Mouse (Mus musculus): ENCODE measurements around the gene B3galt1. TPM values are rescaled to one million over a fixed set of nuclear protein-coding genes. Genes with fewer than 3 reads are reported as not detected.

Gene B3galt1
- polyA plus RNA-seq, 1 experiment from 2014 or later = 8.9 TPM

GRCm38 (mm10) chr2:68061341-68061740, 495.7 kb downstream of the B3galt1 start:
- Histone ChIP-seq H3K27ac (replicated peaks in 1 of 2; ENCODE audit: control insufficient read depth in 1 of 2, insufficient read depth in 1 of 2, low read depth in 2 of 2, low read length in 2 of 2) (no peak overlapping the region), H3K9ac (ENCODE audit: low read length) (no peak overlapping the region), H3K4me1 (ENCODE audit: control insufficient read depth in 2 of 2, insufficient read depth in 2 of 2, low read length in 2 of 2) (no peaks in the 10 kb centered on the region), H3K27me3 (ENCODE audit: control insufficient read depth, insufficient read depth, low read length) (no peaks in the 10 kb centered on the region), H3K4me2 (ENCODE audit: low read length) (no peak overlapping the region), H3K9me3 (ENCODE audit: control insufficient read depth, low read length) (no peaks in the 10 kb centered on the region), H3K36me3 (ENCODE audit: control insufficient read depth, insufficient read depth, low read length) (no peaks in the 10 kb centered on the region), H3K4me3 (ENCODE audit: control insufficient read depth in 1 of 2, insufficient read depth in 1 of 2, low read depth in 1 of 2, low read length in 2 of 2) (no peak overlapping the region)
- no peak for ATAC-seq (ENCODE audit: insufficient number of reproducible peaks, insufficient read depth, low FRiP score, low read depth)
- 75% methylated on average over 4 of the region's 4 CpGs for WGBS

GRCm38 (mm10) chr2:68079426-68080360, 514.0 kb downstream of the B3galt1 start:
- H3K9me3 ChIP-seq (ENCODE audit: control insufficient read depth, low read length) = no peaks in the 10 kb centered on the region
- no peak overlapping the region for H3K4me3 ChIP-seq (ENCODE audit: control insufficient read depth in 1 of 2, insufficient read depth in 1 of 2, low read depth in 1 of 2, low read length in 2 of 2)
- H3K36me3 ChIP-seq (ENCODE audit: control insufficient read depth, insufficient read depth, low read length) = no peaks in the 10 kb centered on the region
- no peaks in the 10 kb centered on the region for H3K4me1 ChIP-seq (ENCODE audit: control insufficient read depth in 2 of 2, insufficient read depth in 2 of 2, low read length in 2 of 2)
- ATAC-seq (ENCODE audit: insufficient number of reproducible peaks, insufficient read depth, low FRiP score, low read depth) = no peak
- H3K27me3 ChIP-seq (ENCODE audit: control insufficient read depth, insufficient read depth, low read length) = no peaks in the 10 kb centered on the region
- no peak overlapping the region for H3K27ac ChIP-seq (replicated peaks in 1 of 2; ENCODE audit: control insufficient read depth in 1 of 2, insufficient read depth in 1 of 2, low read depth in 2 of 2, low read length in 2 of 2)
- H3K9ac ChIP-seq (ENCODE audit: low read length) = no peak overlapping the region
- 91% methylated on average over 5 of the region's 5 CpGs for WGBS
- no peak overlapping the region for H3K4me2 ChIP-seq (ENCODE audit: low read length)

GRCm38 (mm10) chr2:68080872-68081280, 515.2 kb downstream of the B3galt1 start:
- Histone ChIP-seq H3K36me3 (ENCODE audit: control insufficient read depth, insufficient read depth, low read length) (no peaks in the 10 kb centered on the region), H3K27me3 (ENCODE audit: control insufficient read depth, insufficient read depth, low read length) (no peaks in the 10 kb centered on the region), H3K4me1 (ENCODE audit: control insufficient read depth in 2 of 2, insufficient read depth in 2 of 2, low read length in 2 of 2) (no peaks in the 10 kb centered on the region), H3K9ac (ENCODE audit: low read length) (no peak overlapping the region), H3K4me3 (ENCODE audit: control insufficient read depth in 1 of 2, insufficient read depth in 1 of 2, low read depth in 1 of 2, low read length in 2 of 2) (no peak overlapping the region), H3K27ac (replicated peaks in 1 of 2; ENCODE audit: control insufficient read depth in 1 of 2, insufficient read depth in 1 of 2, low read depth in 2 of 2, low read length in 2 of 2) (no peak overlapping the region), H3K9me3 (ENCODE audit: control insufficient read depth, low read length) (no peaks in the 10 kb centered on the region), H3K4me2 (ENCODE audit: low read length) (no peak overlapping the region)
- ATAC-seq (ENCODE audit: insufficient number of reproducible peaks, insufficient read depth, low FRiP score, low read depth) = no peak

- WGBS = 81% methylated on average over 1 of the region's 1 CpGs
- no peak overlapping the region for H3K4me2 ChIP-seq (ENCODE audit: low read length)
- no peaks in the 10 kb centered on the region for H3K4me1 ChIP-seq (ENCODE audit: control insufficient read depth in 2 of 2, insufficient read depth in 2 of 2, low read length in 2 of 2)
- no peaks in the 10 kb centered on the region for H3K36me3 ChIP-seq (ENCODE audit: control insufficient read depth, insufficient read depth, low read length)
- H3K9ac ChIP-seq (ENCODE audit: low read length) = no peak overlapping the region
- H3K27me3 ChIP-seq (ENCODE audit: control insufficient read depth, insufficient read depth, low read length) = no peaks in the 10 kb centered on the region
- ATAC-seq (ENCODE audit: insufficient number of reproducible peaks, insufficient read depth, low FRiP score, low read depth) = no peak
- H3K9me3 ChIP-seq (ENCODE audit: control insufficient read depth, low read length) = no peaks in the 10 kb centered on the region
- H3K4me3 ChIP-seq (ENCODE audit: control insufficient read depth in 1 of 2, insufficient read depth in 1 of 2, low read depth in 1 of 2, low read length in 2 of 2) = no peak overlapping the region
- H3K27ac ChIP-seq (replicated peaks in 1 of 2; ENCODE audit: control insufficient read depth in 1 of 2, insufficient read depth in 1 of 2, low read depth in 2 of 2, low read length in 2 of 2) = no peak overlapping the region
Observed at GRCm38 (mm10) chr2:68084483-68084882, 518.8 kb downstream of the B3galt1 start.

GRCm38 (mm10) chr2:68086101-68086500, 520.4 kb downstream of the B3galt1 start:
- Histone ChIP-seq H3K36me3 (ENCODE audit: control insufficient read depth, insufficient read depth, low read length) (no peaks in the 10 kb centered on the region), H3K4me3 (ENCODE audit: control insufficient read depth in 1 of 2, insufficient read depth in 1 of 2, low read depth in 1 of 2, low read length in 2 of 2) (no peak overlapping the region), H3K9me3 (ENCODE audit: control insufficient read depth, low read length) (no peaks in the 10 kb centered on the region), H3K9ac (ENCODE audit: low read length) (no peak overlapping the region), H3K4me2 (ENCODE audit: low read length) (no peak overlapping the region), H3K4me1 (ENCODE audit: control insufficient read depth in 2 of 2, insufficient read depth in 2 of 2, low read length in 2 of 2) (no peaks in the 10 kb centered on the region), H3K27ac (replicated peaks in 1 of 2; ENCODE audit: control insufficient read depth in 1 of 2, insufficient read depth in 1 of 2, low read depth in 2 of 2, low read length in 2 of 2) (no peak overlapping the region), H3K27me3 (ENCODE audit: control insufficient read depth, insufficient read depth, low read length) (no peaks in the 10 kb centered on the region)
- ATAC-seq (ENCODE audit: insufficient number of reproducible peaks, insufficient read depth, low FRiP score, low read depth) = no peak
- WGBS = 50% methylated on average over 4 of the region's 4 CpGs

GRCm38 (mm10) chr2:68091559-68091958, 525.9 kb downstream of the B3galt1 start:
- ATAC-seq (ENCODE audit: insufficient number of reproducible peaks, insufficient read depth, low FRiP score, low read depth) = no peak
- Histone ChIP-seq H3K36me3 (ENCODE audit: control insufficient read depth, insufficient read depth, low read length) (no peaks in the 10 kb centered on the region), H3K9ac (ENCODE audit: low read length) (no peak overlapping the region), H3K27me3 (ENCODE audit: control insufficient read depth, insufficient read depth, low read length) (no peaks in the 10 kb centered on the region), H3K4me2 (ENCODE audit: low read length) (no peak overlapping the region), H3K4me1 (ENCODE audit: control insufficient read depth in 2 of 2, insufficient read depth in 2 of 2, low read length in 2 of 2) (no peaks in the 10 kb centered on the region), H3K27ac (replicated peaks in 1 of 2; ENCODE audit: control insufficient read depth in 1 of 2, insufficient read depth in 1 of 2, low read depth in 2 of 2, low read length in 2 of 2) (no peak overlapping the region), H3K9me3 (ENCODE audit: control insufficient read depth, low read length) (no peaks in the 10 kb centered on the region), H3K4me3 (ENCODE audit: control insufficient read depth in 1 of 2, insufficient read depth in 1 of 2, low read depth in 1 of 2, low read length in 2 of 2) (no peak overlapping the region)
- WGBS = 83% methylated on average over 2 of the region's 2 CpGs

- Histone ChIP-seq H3K9me3 (ENCODE audit: control insufficient read depth, low read length) (0 out of 2 replicates have a peak, but pooled peaks cover 4% of the 10 kb centered on the region), H3K36me3 (ENCODE audit: control insufficient read depth, insufficient read depth, low read length) (no peaks in the 10 kb centered on the region), H3K4me1 (ENCODE audit: control insufficient read depth in 2 of 2, insufficient read depth in 2 of 2, low read length in 2 of 2) (peaks cover 0 to 3% of the 10 kb centered on the region in 2 experiments; a peak in 1 of 4 replicates), H3K4me2 (ENCODE audit: low read length) (no peak overlapping the region), H3K27me3 (ENCODE audit: control insufficient read depth, insufficient read depth, low read length) (no peaks in the 10 kb centered on the region), H3K27ac (replicated peaks in 1 of 2; ENCODE audit: control insufficient read depth in 1 of 2, insufficient read depth in 1 of 2, low read depth in 2 of 2, low read length in 2 of 2) (no peak overlapping the region), H3K4me3 (ENCODE audit: control insufficient read depth in 1 of 2, insufficient read depth in 1 of 2, low read depth in 1 of 2, low read length in 2 of 2) (no peak overlapping the region), H3K9ac (ENCODE audit: low read length) (no peak overlapping the region)
- 69% methylated on average over 4 of the region's 4 CpGs for WGBS
- no peak for ATAC-seq (ENCODE audit: insufficient number of reproducible peaks, insufficient read depth, low FRiP score, low read depth)
Observed at GRCm38 (mm10) chr2:68104641-68105040, 539.0 kb downstream of the B3galt1 start.

Data from heart, embryonic 14.5 days (tissue).